Mouse (Mus musculus) cerebellum, adult 2 months (tissue): ENCODE data around the gene Uspl1.

Source experiments
- CTCF ChIP-seq: fragments of 200-500 bp; IDR thresholded peaks from 2 replicates; pipeline ENCODE4 v1.5.1; 2011; ENCODE audit warnings: low read depth, mild to moderate bottlenecking, control low read depth, low read length, moderate library complexity, borderline replicate concordance; ENCODE audit not compliant: insufficient read depth
- POLR2A ChIP-seq: fragments of 200-500 bp; IDR thresholded peaks from 2 replicates; pipeline ENCODE4 v1.6.1; 2011; ENCODE audit warnings: low read length, control low read depth, borderline replicate concordance; ENCODE audit not compliant: insufficient read depth

DNA sequence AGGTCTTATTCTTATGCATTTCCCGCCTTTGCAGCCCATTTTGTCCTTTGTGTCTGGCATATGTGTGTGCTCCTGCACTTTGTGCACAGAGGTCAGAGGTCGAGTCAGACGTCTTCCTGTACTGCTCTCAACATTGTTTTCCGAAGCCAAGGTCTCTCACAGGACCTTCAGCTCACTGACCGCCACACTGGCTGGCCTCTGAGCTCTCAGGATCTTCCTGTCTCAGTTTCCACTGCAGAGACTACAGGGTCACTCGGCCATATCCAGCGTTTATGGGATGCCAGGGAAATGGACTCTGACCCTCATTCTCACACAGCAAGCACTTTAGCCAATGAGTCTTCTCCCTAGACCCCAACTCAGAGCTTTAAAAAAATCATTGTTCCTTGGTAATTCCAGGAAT lies 19.3 kb upstream of the Uspl1 start:
- TF ChIP-seq POLR2A, result no peak
- no peak for TF ChIP-seq CTCF
